Mouse (Mus musculus) spleen, adult 10 weeks (tissue): ENCODE results near the gene Cox10. TPM values are rescaled to one million over a fixed set of nuclear protein-coding genes. Genes with fewer than 3 reads are reported as not detected.

ENCODE experiments used
- polyA plus RNA-seq: library from polyadenylated mRNA; stranded (reverse); fragments of 350-450 nt; fragmentation: Illumina TruSeq; extraction: RNeasy Lipid Tissue Mini Kit (QIAGEN cat#74804); gene quantifications from one replicate; pipeline ENCODE4 v1.2.3, GENCODE M21; 2015; ENCODE audit warnings: low replicate concordance; ENCODE audit not compliant: insufficient read depth

Gene Cox10
- 5.3 TPM for polyA plus RNA-seq

GRCm38 (mm10) chr11:64078956-64079726, at the start of gene Cox10:
Gene Cox10, minus strand, starts transcription at chr11:64079468.

GRCm38 (mm10) chr11:63922091-63922621, 157.1 kb downstream of the Cox10 start, which contains the start of gene Hs3st3b1:
Gene Hs3st3b1, minus strand, starts transcription at chr11:63922290.

Other genes with a start within 250 kb of the Cox10 start
- gene Hs3st3b1, start 157.2 kb downstream of the Cox10 start, polyA plus RNA-seq, result 9.8 TPM